Mouse (Mus musculus) liver, adult 2 months (tissue): Measurements from ENCODE around the gene Eng.

ENCODE experiments used
- CTCF ChIP-seq: fragments of 200-500 bp; IDR thresholded peaks from 2 replicates; pipeline ENCODE4 v1.5.1; 2011; ENCODE audit warnings: low read depth, low read length, control low read depth
- POLR2A ChIP-seq: fragments of 200-500 bp; IDR thresholded peaks from 2 replicates; pipeline ENCODE4 v1.6.1; 2011; ENCODE audit warnings: low read length, control low read depth; ENCODE audit not compliant: insufficient read depth; ENCODE audit errors: extremely low read depth

- TF ChIP-seq CTCF (peak; percentile 95), POLR2A (peak; percentile 41; the same call in 1 of the 2 replicates)
Observed at GRCm38 (mm10) chr2:32712934-32713817, 66.8 kb downstream of the Eng start, which contains the start of gene Cdk9.
